Mouse (Mus musculus): ENCODE measurements around the gene Lpp.

GRCm38 (mm10) chr16:24489516-24490285 lies 96.4 kb downstream of the Lpp start:
- no peak for TF ChIP-seq CTCF (IDR thresholded peaks at IDR 0.05; ENCODE audit: low read depth, low read length)
- TF ChIP-seq POLR2A (IDR thresholded peaks at IDR 0.05; ENCODE audit: borderline replicate concordance, low read depth, low read length) = no peak

Measured in bone marrow macrophage, adult 2 months (primary cell).